Mouse (Mus musculus) brain, adult 10 weeks (tissue): ENCODE data around the gene Large1. TPM values are rescaled to one million over a fixed set of nuclear protein-coding genes. Genes with fewer than 3 reads are reported as not detected.

Source experiments
- polyA plus RNA-seq: library from polyadenylated mRNA; stranded (reverse); fragments of 350-450 nt; fragmentation: Illumina TruSeq; extraction: RNeasy Lipid Tissue Mini Kit (QIAGEN cat#74804); gene quantifications from one replicate; pipeline ENCODE4 v1.2.3, GENCODE M21; 2015; ENCODE audit warnings: low read depth, low replicate concordance

Gene Large1
- 84.5 TPM for polyA plus RNA-seq

DNA sequence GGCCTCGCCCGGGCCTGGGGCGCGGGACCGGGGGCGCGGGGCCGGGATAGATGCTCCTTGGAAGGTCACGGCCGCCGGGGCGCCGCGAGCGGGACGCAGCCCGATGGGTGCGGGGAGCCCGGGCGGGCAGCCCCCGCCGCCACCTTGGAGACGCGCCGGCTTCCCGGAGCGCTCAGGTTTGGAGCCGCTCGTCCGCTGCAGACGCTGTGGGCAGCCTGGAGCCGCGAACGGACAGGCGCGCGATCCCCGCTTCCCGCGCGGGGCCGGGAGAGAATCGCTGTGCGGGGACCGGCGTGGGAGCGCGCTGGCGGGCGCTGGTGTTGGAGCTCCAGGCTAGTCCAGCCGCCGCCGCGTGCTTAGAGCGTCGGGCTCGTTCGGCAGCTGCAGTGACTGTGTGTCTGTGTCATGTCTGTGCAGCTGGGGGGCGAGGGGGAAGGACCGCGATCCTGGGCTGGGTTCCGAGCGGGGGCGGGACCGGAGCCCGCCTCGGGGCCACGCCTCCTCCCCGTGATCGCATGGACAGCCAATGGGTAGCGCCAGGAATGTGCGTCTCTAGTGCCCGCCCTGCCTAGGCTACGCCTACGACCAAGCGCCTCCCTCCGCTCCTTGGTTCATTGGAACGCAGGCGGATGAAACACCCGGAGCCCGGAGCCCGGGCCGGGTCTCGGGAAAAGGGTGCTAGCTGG, at the start of gene Large1:
Large1 (minus strand) TSS at position 433 of the 686 bp plus-strand sequence.

